Mouse (Mus musculus) cerebral cortex, adult 2 months (tissue): Measurements from ENCODE around the gene Oaz2.

Experiments used
- WGBS: fragments of 180-500 bp; shearing (Covaris S2); methylation state at CpG from one replicate; pipeline ENCODE4 v1.1.7; 2018; 5-methylcytosine and 5-hydroxymethylcytosine counted together

Gene Oaz2

GRCm38 (mm10) chr9:65695646-65696045 is 27.8 kb downstream of the Oaz2 start:
- 20% methylated on average over 3 of the region's 3 CpGs for WGBS

GRCm38 (mm10) chr9:65697356-65697755 is 29.6 kb downstream of the Oaz2 start:
- 79% methylated on average over 7 of the region's 7 CpGs for WGBS

GRCm38 (mm10) chr9:65700504-65700903 is 32.7 kb downstream of the Oaz2 start:
- 79% methylated on average over 6 of the region's 6 CpGs for WGBS

GRCm38 (mm10) chr9:65702286-65702685 is 34.5 kb downstream of the Oaz2 start:
- WGBS = 85% methylated on average over 9 of the region's 9 CpGs

- WGBS = 95% methylated on average over 7 of the region's 7 CpGs
Observed at GRCm38 (mm10) chr9:65703241-65703640, 35.4 kb downstream of the Oaz2 start.

GRCm38 (mm10) chr9:65703926-65704595 is 36.3 kb downstream of the Oaz2 start:
- WGBS = 90% methylated on average over 24 of the region's 24 CpGs

- 87% methylated on average over 5 of the region's 5 CpGs for WGBS
Observed at GRCm38 (mm10) chr9:65718195-65718594, 50.4 kb downstream of the Oaz2 start.

GRCm38 (mm10) chr9:65721161-65721566 is 53.4 kb downstream of the Oaz2 start:
- 69% methylated on average over 10 of the region's 10 CpGs for WGBS

GRCm38 (mm10) chr9:65724471-65725290 is 56.9 kb downstream of the Oaz2 start:
- 36% methylated on average over 8 of the region's 8 CpGs for WGBS

GRCm38 (mm10) chr9:65725291-65725622 is 57.5 kb downstream of the Oaz2 start:
- WGBS = 25% methylated on average over 4 of the region's 4 CpGs

GRCm38 (mm10) chr9:65726431-65726830 is 58.6 kb downstream of the Oaz2 start:
- 67% methylated on average over 3 of the region's 3 CpGs for WGBS

GRCm38 (mm10) chr9:65727491-65727890 is 59.7 kb downstream of the Oaz2 start:
- 57% methylated on average over 4 of the region's 4 CpGs for WGBS

GRCm38 (mm10) chr9:65728588-65728987 is 60.8 kb downstream of the Oaz2 start:
- WGBS = 98% methylated on average over 6 of the region's 6 CpGs

GRCm38 (mm10) chr9:65734931-65735330 is 67.1 kb downstream of the Oaz2 start:
- 92% methylated on average over 3 of the region's 3 CpGs for WGBS
